29 mouse cellular contexts compared by ENCODE assay signal in genomic region chr19:46843030-46843429, GRCm38 (mm10).
DNase-seq lines count a peak whose midpoint lies in the region; ATAC-seq lines count a peak whose summit lies in the region.
"Had no signal": no experiment of that assay in that cellular context is flagged by ENCODE, and none has a peak within 500 bp of the region (broad histone marks: within the 10 kb centered on the region; RNA-seq: fewer than 3 reads in every experiment).

No protein-coding gene starts in this region.

- no peaks in the 10 kb centered on the region for H3K9me3 ChIP-seq in heart, embryonic 10.5 days
- H3K9me3 ChIP-seq in intestine, embryonic 14.5 days (ENCODE audit: control insufficient read depth, low read length): no peaks in the 10 kb centered on the region
- no peaks in the 10 kb centered on the region for H3K9me3 ChIP-seq in intestine, embryonic 16.5 days (ENCODE audit: control insufficient read depth, low read length)
- H3K9me3 ChIP-seq: hindbrain, embryonic 15.5 days; limb, embryonic 12.5 days; megakaryocyte, embryonic 14.5 days; midbrain, embryonic 12.5 days; neural tube, embryonic 12.5 days had no signal

- no peaks in the 10 kb centered on the region for H3K36me3 ChIP-seq in heart, embryonic 10.5 days
- H3K36me3 ChIP-seq in intestine, embryonic 14.5 days (ENCODE audit: control insufficient read depth, insufficient read depth, low read length): no peaks in the 10 kb centered on the region
- H3K36me3 ChIP-seq in intestine, embryonic 16.5 days (ENCODE audit: control insufficient read depth, insufficient read depth, low read length): no peaks in the 10 kb centered on the region
- H3K36me3 ChIP-seq: hindbrain, embryonic 15.5 days; limb, embryonic 12.5 days; midbrain, embryonic 12.5 days; neural tube, embryonic 12.5 days had no signal

- no peak overlapping the region for H3K9ac ChIP-seq in intestine, embryonic 14.5 days (ENCODE audit: low read length)
- H3K9ac ChIP-seq in intestine, embryonic 16.5 days (ENCODE audit: low read depth, low read length): no peak overlapping the region
- H3K9ac ChIP-seq: hindbrain, embryonic 15.5 days; limb, embryonic 12.5 days; liver, postnatal 0 days; midbrain, embryonic 12.5 days; neural tube, embryonic 12.5 days had no signal

- no peak overlapping the region for H3K4me2 ChIP-seq in intestine, embryonic 14.5 days (ENCODE audit: low read length)
- H3K4me2 ChIP-seq in intestine, embryonic 16.5 days (ENCODE audit: low read depth, low read length): no peak overlapping the region
- H3K4me2 ChIP-seq: heart, embryonic 11.5 days; hindbrain, embryonic 15.5 days; limb, embryonic 12.5 days; midbrain, embryonic 12.5 days; neural tube, embryonic 12.5 days had no signal

- H3K27ac ChIP-seq in heart, embryonic 10.5 days: peak overlapping the region; percentile 24; the same call in 1 of the 2 replicates
- peak overlapping the region; percentile 33; the same call in 1 of the 2 replicates for H3K27ac ChIP-seq in intestine, embryonic 14.5 days (ENCODE audit: low read depth)
- no peak overlapping the region for H3K27ac ChIP-seq in intestine, embryonic 16.5 days (ENCODE audit: low read length)
- H3K27ac ChIP-seq: hindbrain, embryonic 15.5 days; layer of hippocampus, adult 2 months; left cerebral cortex, adult 2 months; limb, embryonic 12.5 days; midbrain, embryonic 12.5 days; neural tube, embryonic 12.5 days had no signal

- peaks cover 27% of the 10 kb centered on the region for H3K4me1 ChIP-seq in heart, embryonic 10.5 days
- peaks cover 6% of the 10 kb centered on the region; the same call in 1 of the 2 replicates for H3K4me1 ChIP-seq in intestine, embryonic 14.5 days (replicated peaks; ENCODE audit: control insufficient read depth, insufficient read depth, low read length)
- H3K4me1 ChIP-seq in intestine, embryonic 16.5 days (ENCODE audit: control insufficient read depth, insufficient read depth, low read length): peaks cover 6% of the 10 kb centered on the region; the same call in 1 of the 2 replicates
- H3K4me1 ChIP-seq: midbrain, embryonic 12.5 days had no signal

- H3K27me3 ChIP-seq in heart, embryonic 10.5 days (ENCODE audit: insufficient read depth, poor library complexity, severe bottlenecking): no peaks in the 10 kb centered on the region
- H3K27me3 ChIP-seq in intestine, embryonic 14.5 days (replicated peaks; ENCODE audit: control insufficient read depth, insufficient read depth, low read length): no peaks in the 10 kb centered on the region
- H3K27me3 ChIP-seq in intestine, embryonic 16.5 days (replicated peaks; ENCODE audit: control insufficient read depth, insufficient read depth, low read length): no peaks in the 10 kb centered on the region
- H3K27me3 ChIP-seq: hindbrain, embryonic 15.5 days; limb, embryonic 12.5 days; midbrain, embryonic 12.5 days; neural tube, embryonic 12.5 days had no signal

- no peak for DNase-seq in heart, embryonic 10.5 days (ENCODE audit: low spot score)
- DNase-seq in heart, postnatal 10 days: no peak
- no peak for DNase-seq in intestine, embryonic 14.5 days (ENCODE audit: low spot score)
- peak; percentile 37 for DNase-seq in NIH3T3 (ENCODE audit: low read depth)
- peak; percentile 40 for DNase-seq in adrenal gland, postnatal 14 days
- DNase-seq in testis, postnatal 14 days (ENCODE audit: low spot score): no peak
- no peak for DNase-seq in cerebellum, adult 8-10 months
- DNase-seq: B cell, adult 2 months; cerebellum, adult 11-12 months; cerebellum, postnatal 10 days; kidney, adult 2 months; kidney, postnatal 36 days; lung, postnatal 36 days; thymus, postnatal 14 days had no signal

- H3K4me3 ChIP-seq in heart, embryonic 10.5 days: no peak overlapping the region
- no peak overlapping the region for H3K4me3 ChIP-seq in intestine, embryonic 14.5 days (ENCODE audit: low read depth, low read length)
- H3K4me3 ChIP-seq in intestine, embryonic 16.5 days (ENCODE audit: low read length): no peak overlapping the region
- H3K4me3 ChIP-seq: erythroblast, embryonic 14.5 days; hindbrain, embryonic 15.5 days; layer of hippocampus, adult 2 months; left cerebral cortex, adult 2 months; limb, embryonic 12.5 days; megakaryocyte, embryonic 14.5 days; midbrain, embryonic 12.5 days; myocyte; neural tube, embryonic 12.5 days had no signal

- 68% methylated on average over 2 of the region's 2 CpGs for WGBS in heart, embryonic 10.5 days
- 36% methylated on average over 2 of the region's 2 CpGs for WGBS in intestine, embryonic 14.5 days
- WGBS in intestine, embryonic 16.5 days: 52% methylated on average over 2 of the region's 2 CpGs

- no peak for ATAC-seq in intestine, embryonic 14.5 days (replicated peaks; ENCODE audit: low FRiP score, low TSS enrichment, low read depth)
- ATAC-seq in intestine, embryonic 16.5 days: no peak
- ATAC-seq: activated CD4-positive, CD25-positive, alpha-beta regulatory T cell, adult 4 months; forebrain, embryonic 16.5 days; inflammation-experienced regulatory T-cells, adult 6 months; liver, postnatal 0 days had no signal

- intact Hi-C loops in heart, postnatal 10 days (cut with DNase I): no loop called here

Comparison
In these comparisons a context has a peak if more than half of its experiments do, and no peak if none do; other contexts are left out.
1. DNase-seq: peak in NIH3T3 (single experiment) and adrenal gland, postnatal 14 days (single experiment); none in heart, embryonic 10.5 days (single experiment), heart, postnatal 10 days (0 of 2), intestine, embryonic 14.5 days (single experiment), testis, postnatal 14 days (single experiment) and cerebellum, adult 8-10 months (single experiment).